Mouse (Mus musculus) heart, adult 11 months (tissue): Measurements from ENCODE around the gene Hikeshi.

Source experiments
- DNase-seq: peaks from one replicate; pipeline ENCODE4 v3.0.0; 2022

The Hikeshi gene

GRCm38 (mm10) chr7:89940571-89941463, at the start of gene Hikeshi:
Gene Hikeshi (minus strand): TSS chr7:89941204.
- peak; percentile 99 for DNase-seq

- DNase-seq = no peak
Observed at GRCm38 (mm10) chr7:89984421-89984820, 43.4 kb upstream of the Hikeshi start.

GRCm38 (mm10) chr7:89983441-89983840, 42.4 kb upstream of the Hikeshi start:
- no peak for DNase-seq

GRCm38 (mm10) chr7:89981557-89981956, 40.6 kb upstream of the Hikeshi start:
- DNase-seq = no peak

DNA sequence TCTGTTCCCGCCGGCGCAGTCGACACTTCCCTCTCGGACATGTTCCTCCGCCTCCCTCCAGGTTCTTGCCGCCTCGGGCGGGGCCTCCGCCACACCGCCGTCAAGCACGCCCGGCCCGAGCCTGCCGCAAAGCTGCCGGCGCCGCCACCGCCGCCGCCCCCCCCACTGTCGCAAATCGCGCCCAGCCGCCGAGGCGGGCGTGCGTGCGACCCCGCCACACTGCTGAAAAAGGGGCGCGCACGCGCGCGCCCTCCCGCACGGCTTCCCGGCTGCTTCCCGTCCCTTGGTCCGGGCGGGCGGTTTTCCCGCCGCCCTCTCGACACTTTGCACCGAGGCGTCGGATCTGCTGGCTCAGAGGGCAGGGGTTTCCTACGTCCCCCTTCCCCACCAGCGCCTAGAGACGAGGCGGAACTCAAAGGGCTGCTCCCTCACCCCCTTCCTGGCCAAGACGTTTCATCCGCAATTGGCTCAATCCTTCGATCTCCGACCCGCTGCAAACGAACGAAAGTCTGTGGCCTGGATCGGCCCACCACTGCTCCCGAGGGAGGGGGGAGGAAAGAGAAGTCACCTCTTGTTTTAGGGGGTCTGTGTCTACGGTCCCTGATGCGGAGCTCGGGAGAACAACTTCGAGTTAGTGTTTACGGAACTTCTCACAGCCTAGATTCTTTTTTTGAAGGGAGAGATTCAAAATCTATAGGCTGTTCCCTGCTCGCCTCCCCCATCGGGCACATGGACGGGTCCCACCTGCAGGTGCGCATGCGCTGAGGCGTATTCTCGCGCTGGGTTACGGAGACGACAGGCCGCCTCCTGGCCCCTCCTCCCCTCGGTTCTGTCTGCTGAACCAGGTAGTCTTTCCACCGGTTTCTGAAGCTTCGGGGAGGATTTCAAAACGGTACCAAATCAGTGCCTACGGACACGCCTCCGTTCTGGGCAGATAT, 39.8 kb upstream of the Hikeshi start, which contains the start of gene Eed:
Gene Eed (minus strand): TSS at position 499 of the 938 bp plus-strand sequence.
- DNase-seq = peak; percentile 99

- DNase-seq = no peak
Observed at GRCm38 (mm10) chr7:89980133-89980484, 39.1 kb upstream of the Hikeshi start.

DNA sequence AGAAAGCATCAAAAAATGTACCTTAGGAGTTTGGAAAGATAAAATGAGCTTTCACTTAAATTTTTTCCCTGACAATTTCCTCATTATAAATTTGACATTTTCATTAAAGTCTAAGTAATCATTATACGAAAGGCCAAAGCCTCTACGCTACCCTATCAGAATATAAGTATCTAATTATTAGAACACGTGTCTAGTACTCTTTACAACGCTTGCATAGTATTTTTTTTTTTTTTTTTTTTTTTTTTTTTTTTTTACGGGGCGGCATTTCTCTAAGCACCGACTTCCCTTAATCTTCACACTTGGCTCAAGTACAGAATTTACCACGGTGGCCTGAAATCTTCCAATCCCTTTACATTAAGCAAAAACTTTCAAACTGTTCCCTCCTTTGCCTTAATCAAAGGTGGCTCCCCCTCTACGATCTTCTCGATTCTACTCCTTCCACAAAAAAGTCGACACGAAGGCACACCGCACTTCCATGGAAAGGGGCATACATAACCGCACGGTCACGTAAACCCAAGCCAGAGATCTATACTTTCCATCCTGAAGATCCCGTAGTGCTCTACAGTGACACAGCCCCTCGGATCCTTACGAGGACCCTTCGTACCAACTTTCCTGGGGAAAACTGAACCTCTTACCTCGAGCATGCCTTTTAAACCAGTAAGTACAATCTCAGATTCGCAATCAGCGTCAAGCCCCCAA, 38.6 kb upstream of the Hikeshi start:
- no peak for DNase-seq

DNA sequence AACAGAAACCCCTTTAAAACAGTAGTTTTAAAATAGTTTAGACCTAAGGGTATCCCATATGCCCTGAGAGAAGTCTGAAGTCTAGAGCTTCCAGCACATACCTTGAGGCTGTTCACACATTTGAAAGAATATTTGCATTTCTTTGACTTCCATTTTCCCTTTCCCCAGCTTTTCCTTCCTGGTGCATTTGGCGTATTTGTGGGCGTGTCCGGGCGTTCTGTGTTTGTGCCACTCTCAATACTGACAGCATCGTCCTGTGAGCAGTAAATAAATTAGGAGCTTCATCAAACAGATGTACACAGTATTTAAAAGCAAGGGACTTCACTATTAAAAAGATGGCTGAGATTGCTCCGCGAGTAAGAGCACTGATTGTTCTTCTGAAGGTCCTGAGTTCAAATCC, 35.8 kb upstream of the Hikeshi start:
- DNase-seq = peak; percentile 60

GRCm38 (mm10) chr7:89975571-89975970, 34.6 kb upstream of the Hikeshi start:
- peak; percentile 34 for DNase-seq

DNA sequence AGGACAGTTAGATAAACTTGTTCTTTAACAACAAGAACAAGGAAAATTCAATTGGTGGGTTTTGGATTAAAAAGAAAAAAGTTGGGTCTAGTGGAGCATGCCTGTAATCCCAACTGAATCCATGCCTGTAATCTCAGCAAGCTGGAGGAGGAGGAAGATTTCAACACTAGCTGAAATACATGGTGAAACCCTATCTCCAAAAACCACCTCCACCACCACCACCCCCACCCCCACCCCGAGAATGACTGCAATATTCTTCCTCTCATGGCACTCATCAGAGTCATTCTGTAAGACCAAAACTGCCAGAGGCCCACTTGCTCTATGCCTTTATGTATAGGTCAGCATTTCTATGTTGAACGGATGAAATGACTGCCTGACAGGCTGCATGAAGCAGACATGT, 26.2 kb upstream of the Hikeshi start:
- peak; percentile 19 for DNase-seq

DNA sequence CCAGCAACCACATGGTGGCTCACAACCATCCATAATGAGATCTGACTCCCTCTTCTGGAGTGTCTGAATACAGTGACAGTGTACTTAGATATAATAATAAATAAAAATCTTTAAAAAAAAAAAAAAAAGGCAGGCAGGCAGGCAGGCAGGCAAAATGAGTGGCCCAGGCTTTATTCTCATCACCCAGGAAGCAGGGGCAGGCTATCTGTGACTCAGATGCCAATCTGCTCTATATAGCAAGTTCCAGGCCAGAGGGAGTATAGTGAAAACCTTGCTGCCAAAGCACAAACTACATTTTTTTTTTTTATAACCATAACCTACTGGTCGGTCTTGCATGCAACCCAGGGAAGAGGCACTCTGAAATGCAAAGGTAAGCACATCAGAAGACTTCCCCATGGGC, 25.8 kb upstream of the Hikeshi start:
- DNase-seq = no peak

- DNase-seq = peak; percentile 36
Observed at GRCm38 (mm10) chr7:89963135-89963534, 22.1 kb upstream of the Hikeshi start.

- DNase-seq = peak; percentile 82
Observed at GRCm38 (mm10) chr7:89957300-89957699, 16.3 kb upstream of the Hikeshi start.

DNA sequence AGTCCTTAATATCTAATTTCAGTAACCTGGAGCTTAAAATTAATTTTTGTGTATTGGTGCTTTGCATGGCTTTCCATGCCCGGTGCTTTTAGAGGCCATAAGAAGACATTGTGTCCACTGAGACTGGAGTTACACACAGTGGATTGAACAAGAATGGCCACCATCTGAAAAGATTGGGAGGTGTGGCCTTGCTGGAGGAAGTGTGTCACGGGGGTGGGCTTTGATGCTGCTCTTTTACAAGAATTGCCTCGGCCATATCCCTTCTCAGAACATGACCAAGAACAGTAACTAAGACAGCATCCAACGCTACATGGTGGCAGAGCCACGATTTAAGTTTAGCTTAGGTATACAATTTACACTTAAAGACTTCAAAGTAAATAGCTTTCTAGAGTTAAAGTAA, 13.3 kb upstream of the Hikeshi start:
- DNase-seq = peak; percentile 57

DNA sequence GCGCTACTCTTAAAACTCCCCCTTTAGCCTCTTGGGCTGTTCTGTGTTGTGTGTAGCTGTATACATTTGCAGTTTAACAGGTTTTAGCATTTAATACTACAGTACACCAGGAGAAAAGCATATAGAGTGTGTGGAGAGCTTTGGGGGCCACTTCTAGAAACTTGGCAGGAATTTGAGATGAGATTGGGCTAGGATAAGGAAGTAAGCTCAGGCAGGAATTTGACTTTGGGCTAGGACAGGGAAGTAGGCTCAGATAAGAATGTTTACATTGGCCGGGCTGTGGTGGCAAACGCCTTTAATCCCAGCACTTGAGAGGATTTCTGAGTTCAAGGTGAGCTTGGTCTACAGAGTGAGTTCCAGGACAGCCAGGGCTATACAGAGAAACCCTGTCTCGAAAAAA, 8.4 kb upstream of the Hikeshi start:
- DNase-seq = peak; percentile 42

DNA sequence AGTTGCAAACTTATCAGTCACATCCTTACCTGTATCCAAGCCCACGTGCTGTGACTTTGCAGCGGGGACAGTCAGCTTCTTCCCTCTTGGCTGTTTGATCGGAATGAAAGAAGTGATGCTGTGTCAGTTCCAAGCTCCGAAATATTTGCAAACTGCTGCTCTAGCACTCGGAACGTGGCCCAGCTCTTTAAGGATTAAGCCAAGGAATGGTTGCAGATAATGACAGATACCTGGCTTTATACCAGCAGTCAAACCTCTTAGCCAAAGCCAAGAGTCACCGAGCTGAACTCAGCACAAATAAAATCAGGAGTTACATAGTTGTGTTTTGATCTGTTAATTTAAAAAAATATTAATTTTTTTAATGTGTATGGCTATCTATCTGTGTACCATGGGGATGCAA, 7.0 kb upstream of the Hikeshi start:
- peak; percentile 85 for DNase-seq

DNA sequence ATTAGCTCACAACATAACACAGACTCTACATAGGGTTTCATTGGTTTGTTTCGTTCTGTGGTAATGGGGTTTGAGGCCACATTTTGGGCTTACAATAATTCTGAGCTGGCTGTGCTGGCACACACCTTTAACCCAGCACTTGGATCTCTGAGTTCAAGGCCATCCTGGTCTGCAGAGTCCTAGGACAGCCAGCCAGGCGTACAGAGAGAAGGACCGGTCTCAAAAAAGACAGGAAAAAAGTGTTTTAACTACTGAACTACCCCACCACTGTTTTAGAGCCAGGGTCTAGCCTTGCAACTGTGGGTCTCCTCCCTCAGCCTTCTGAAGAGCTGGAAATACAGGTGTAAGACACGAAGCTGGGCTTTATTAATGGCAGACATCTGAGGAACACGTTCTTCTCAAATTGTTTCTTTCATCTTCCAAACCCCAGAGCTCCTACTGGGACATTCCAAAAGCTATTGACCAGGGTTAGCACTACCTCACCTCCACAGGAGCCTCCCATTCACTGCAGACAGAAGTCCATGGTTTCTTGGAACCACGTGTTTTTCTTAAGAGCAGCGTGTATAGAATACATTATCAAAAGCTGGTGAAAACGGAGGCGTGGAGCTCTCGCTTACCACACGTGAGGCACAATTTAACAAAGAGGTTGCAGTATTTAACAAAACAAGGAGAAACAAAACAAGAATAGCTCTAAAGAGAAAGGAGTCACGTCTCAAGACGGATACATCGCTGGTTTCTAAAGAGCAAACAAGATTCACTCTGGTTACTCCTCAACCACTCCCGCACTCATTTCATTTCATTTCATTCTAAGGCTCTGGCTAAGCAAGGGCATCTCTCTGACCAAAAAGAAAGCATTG, 1.3 kb downstream of the Hikeshi start:
- peak; percentile 75 for DNase-seq

DNA sequence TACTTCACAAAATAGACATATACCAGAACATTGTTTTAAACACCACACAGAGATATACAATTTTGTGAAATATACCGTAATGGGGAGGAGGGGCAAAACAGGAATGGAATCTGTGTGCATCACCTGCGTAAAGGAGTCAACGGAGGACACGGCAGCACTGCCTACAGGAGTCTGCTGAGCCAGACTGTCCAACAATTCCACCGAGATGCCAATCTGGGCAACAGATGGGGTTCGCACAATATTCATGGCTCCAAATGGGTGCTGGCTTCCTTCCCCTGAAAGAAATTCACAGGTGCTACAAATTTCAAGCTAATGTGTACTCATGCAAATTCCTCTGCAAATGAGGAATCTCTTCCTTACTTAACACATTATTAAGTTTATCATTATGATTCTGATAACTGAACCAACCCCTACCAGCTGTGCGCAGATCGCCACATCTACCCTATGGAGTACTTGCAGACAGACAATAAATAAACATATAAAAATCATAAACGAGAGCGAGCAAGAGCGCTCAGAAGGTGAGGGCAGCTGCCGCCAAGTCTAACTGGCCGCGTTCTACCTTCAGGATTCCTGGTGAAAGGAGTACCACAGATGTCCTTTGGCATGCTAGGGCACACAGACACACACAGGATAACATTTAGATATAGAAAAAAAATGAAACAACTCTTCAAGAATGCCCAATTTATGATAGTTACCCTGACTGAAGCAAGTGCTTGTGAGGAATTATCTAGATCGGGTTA, 17.4 kb downstream of the Hikeshi start:
- DNase-seq = peak; percentile 37

- DNase-seq = no peak
Observed at GRCm38 (mm10) chr7:89917776-89918175, 23.2 kb downstream of the Hikeshi start.

GRCm38 (mm10) chr7:89916711-89917110, 24.3 kb downstream of the Hikeshi start:
- peak; percentile 16 for DNase-seq
